Comparison of ENCODE assay signal across 8 mouse cellular contexts in the genomic region with DNA sequence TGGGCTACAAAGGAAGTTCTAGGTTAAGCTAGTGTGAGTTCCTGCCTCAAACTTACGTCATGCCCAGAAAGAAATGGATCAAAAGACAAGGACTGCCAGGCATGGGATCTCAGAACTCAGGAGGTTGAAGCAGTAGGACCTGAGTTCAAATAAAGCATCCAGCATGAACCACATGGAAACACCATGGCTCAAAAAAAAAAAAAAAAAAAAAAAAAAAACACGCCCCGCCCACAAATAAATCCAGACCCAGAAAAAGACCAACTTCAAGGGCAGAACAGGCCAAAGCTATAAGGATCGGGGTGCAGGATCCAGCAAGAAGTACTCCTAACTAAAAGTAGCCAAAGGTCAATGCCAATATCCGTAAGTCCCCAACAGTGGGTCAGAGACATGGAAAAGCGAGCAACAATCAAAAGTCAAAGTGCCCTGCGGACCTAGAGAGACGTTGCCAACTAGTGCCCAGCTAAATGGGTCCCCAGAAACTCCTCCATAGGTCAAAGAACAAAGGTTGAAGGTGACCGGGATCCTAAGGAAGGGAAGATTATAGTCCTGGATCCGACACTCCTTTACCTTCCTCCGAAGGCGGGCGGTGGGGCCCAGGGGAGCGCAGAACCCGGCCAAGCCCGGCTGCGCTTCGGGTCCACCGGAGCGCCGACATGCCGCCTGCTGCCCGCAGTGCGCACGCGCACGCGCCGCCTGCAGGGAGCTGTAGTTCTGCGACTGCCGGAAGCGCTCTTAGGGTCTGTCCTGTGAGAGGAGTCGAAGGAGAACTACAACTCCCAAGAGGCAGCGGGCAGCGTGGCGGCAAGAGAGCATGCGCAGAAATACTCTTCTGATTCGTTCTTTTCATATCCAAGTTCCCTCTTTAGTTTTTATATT. TPM values are rescaled to one million over a fixed set of nuclear protein-coding genes. Genes with fewer than 3 reads are reported as not detected.
DNase-seq lines count a peak whose midpoint lies in the region; ATAC-seq and TF ChIP-seq lines count a peak whose summit lies in the region.

A gene (minus strand): TSS at position 684 of the 876 bp plus-strand sequence.

- H3K36me3 ChIP-seq in embryonic facial prominence, embryonic 13.5 days, result peaks cover 35% of the 10 kb centered on the region
- peaks cover 2% of the 10 kb centered on the region; the same call in 1 of the 2 replicates for H3K36me3 ChIP-seq in kidney, adult 2 months (ENCODE audit: control insufficient read depth, insufficient read depth, low read length)
- peaks cover 34% of the 10 kb centered on the region for H3K36me3 ChIP-seq in limb, embryonic 12.5 days
- H3K36me3 ChIP-seq in midbrain, embryonic 15.5 days (replicated peaks), result peaks cover 20% of the 10 kb centered on the region
- peaks cover 13% of the 10 kb centered on the region for H3K36me3 ChIP-seq in spleen, adult 2 months (ENCODE audit: control insufficient read depth, insufficient read depth, low read length)

- H3K9ac ChIP-seq in embryonic facial prominence, embryonic 13.5 days, result peak within 1 kb of the TSS; percentile 79
- H3K9ac ChIP-seq in limb, embryonic 12.5 days (replicated peaks), result peak within 1 kb of the TSS; percentile 56
- peak within 1 kb of the TSS; percentile 64 for H3K9ac ChIP-seq in midbrain, embryonic 15.5 days

- peak within 1 kb of the TSS; percentile 64 for H3K4me2 ChIP-seq in embryonic facial prominence, embryonic 13.5 days
- peak within 1 kb of the TSS; percentile 58 for H3K4me2 ChIP-seq in limb, embryonic 12.5 days
- peak within 1 kb of the TSS; percentile 83 for H3K4me2 ChIP-seq in midbrain, embryonic 15.5 days

- H3K4me3 ChIP-seq in embryonic facial prominence, embryonic 13.5 days, result peak within 1 kb of the TSS; percentile 72
- H3K4me3 ChIP-seq in kidney, adult 2 months (ENCODE audit: insufficient read depth, low read depth, low read length), result peak within 1 kb of the TSS; percentile 68
- H3K4me3 ChIP-seq in limb, embryonic 12.5 days (replicated peaks), result peak within 1 kb of the TSS; percentile 56
- peak within 1 kb of the TSS; percentile 67 for H3K4me3 ChIP-seq in midbrain, embryonic 15.5 days
- H3K4me3 ChIP-seq in spleen, adult 2 months (ENCODE audit: extremely low read depth, insufficient read depth, insufficient read length), result peak within 1 kb of the TSS; percentile 74

- DNase-seq in 3134 (ENCODE audit: extremely low read depth, insufficient read length, low spot score), result peak; percentile 97
- DNase-seq in adrenal gland, postnatal 36 days, result peak; percentile 95 to 96
- DNase-seq in heart, adult 18-20 months, result peak; percentile 97 to 98
- DNase-seq in kidney, adult 2 months, result peak; percentile 99
- DNase-seq in spleen, adult 2 months (ENCODE audit: low read depth in 1 of 2, low spot score in 2 of 2), result peak; percentile 94

- peaks cover 5% of the 10 kb centered on the region; the same call in 1 of the 2 replicates for H3K9me3 ChIP-seq in embryonic facial prominence, embryonic 13.5 days
- 0 out of 2 replicates have a peak, but pooled peaks cover 1% of the 10 kb centered on the region for H3K9me3 ChIP-seq in limb, embryonic 12.5 days
- no peaks in the 10 kb centered on the region for H3K9me3 ChIP-seq in midbrain, embryonic 15.5 days

- no peak for TF ChIP-seq POLR2A in kidney, adult 2 months (IDR thresholded peaks at IDR 0.05; ENCODE audit: low read depth, low read length)
- no peak for TF ChIP-seq POLR2A in spleen, adult 2 months (IDR thresholded peaks at IDR 0.05; ENCODE audit: low read depth, low read length)

- peaks cover 13% of the 10 kb centered on the region for H3K4me1 ChIP-seq in embryonic facial prominence, embryonic 13.5 days
- peaks cover 10% of the 10 kb centered on the region; the same call in 1 of the 2 replicates for H3K4me1 ChIP-seq in kidney, adult 2 months (ENCODE audit: control insufficient read depth, insufficient read depth, low read length)
- peaks cover 6% of the 10 kb centered on the region for H3K4me1 ChIP-seq in limb, embryonic 12.5 days (replicated peaks)
- peaks cover 17% of the 10 kb centered on the region for H3K4me1 ChIP-seq in midbrain, embryonic 15.5 days
- peaks cover 3% of the 10 kb centered on the region for H3K4me1 ChIP-seq in spleen, adult 2 months (ENCODE audit: control insufficient read depth, insufficient read depth, insufficient read length)

- TF ChIP-seq CTCF in kidney, adult 2 months (conservative IDR thresholded peaks at IDR 0.05; ENCODE audit: insufficient read depth, insufficient read length, low read depth, low read length), result peak; percentile 44; the same call in 1 of the 2 replicates
- TF ChIP-seq CTCF in spleen, adult 2 months (IDR thresholded peaks at IDR 0.05; ENCODE audit: extremely low read depth, insufficient read depth, insufficient read length, insufficient replicate concordance), result no peak

- no peaks in the 10 kb centered on the region for H3K27me3 ChIP-seq in embryonic facial prominence, embryonic 13.5 days
- no peaks in the 10 kb centered on the region for H3K27me3 ChIP-seq in kidney, adult 2 months (replicated peaks; ENCODE audit: control insufficient read depth, insufficient read depth, low read length)
- no peaks in the 10 kb centered on the region for H3K27me3 ChIP-seq in limb, embryonic 12.5 days
- H3K27me3 ChIP-seq in midbrain, embryonic 15.5 days (replicated peaks), result no peaks in the 10 kb centered on the region
- H3K27me3 ChIP-seq in spleen, adult 2 months (ENCODE audit: control insufficient read depth, insufficient read depth, low read length), result no peaks in the 10 kb centered on the region

- peak; percentile 90 for ATAC-seq in embryonic facial prominence, embryonic 13.5 days (ENCODE audit: insufficient number of reproducible peaks, insufficient read depth, low FRiP score, low TSS enrichment, low read depth)
- ATAC-seq in limb, embryonic 12.5 days (ENCODE audit: insufficient number of reproducible peaks, insufficient read depth, low FRiP score, low TSS enrichment, low read depth), result peak; percentile 92
- ATAC-seq in midbrain, embryonic 15.5 days (replicated peaks), result peak; percentile 95

- H3K27ac ChIP-seq in embryonic facial prominence, embryonic 13.5 days, result no peak within 1 kb of the TSS
- H3K27ac ChIP-seq in kidney, adult 2 months (ENCODE audit: insufficient read depth, low read depth, low read length), result peak within 1 kb of the TSS; percentile 50
- no peak within 1 kb of the TSS for H3K27ac ChIP-seq in limb, embryonic 12.5 days
- peak within 1 kb of the TSS; percentile 53; the same call in 1 of the 2 replicates for H3K27ac ChIP-seq in midbrain, embryonic 15.5 days
- peak within 1 kb of the TSS; percentile 20; the same call in 1 of the 2 replicates for H3K27ac ChIP-seq in spleen, adult 2 months (ENCODE audit: insufficient read depth, low read length)

- WGBS in embryonic facial prominence, embryonic 13.5 days, result 3% methylated on average over 38 of the region's 38 CpGs
- 2% methylated on average over 38 of the region's 38 CpGs for WGBS in kidney, adult 2 months
- WGBS in limb, embryonic 12.5 days, result 3% methylated on average over 38 of the region's 38 CpGs
- whole genome bisulfite sequencing in midbrain, embryonic 15.5 days, result 3% methylated on average over 38 of the region's 38 CpGs
- WGBS in spleen, adult 2 months, result 3% methylated on average over 38 of the region's 38 CpGs

RNA-seq across cellular contexts. Expression of the gene that starts here (rescaled TPM):
- 10 to 100 TPM; 51.1 to 58.0 TPM for total RNA-seq in adrenal gland, postnatal 36 days (2021)
- 42.8 and 50.9 TPM in 2 replicates for polyA plus RNA-seq in embryonic facial prominence, embryonic 13.5 days (2015; fragmentation: Nextera tagmentation; extraction: Ambion mirVana)
- total RNA-seq in heart, adult 18-20 months (2021), result 10 to 100 TPM; 46.3 to 49.5 TPM
- polyA plus RNA-seq in kidney, adult 2 months (2012; rRNA removed), result 66.3 and 77.9 TPM in 2 replicates
- polyA plus RNA-seq in limb, embryonic 12.5 days (2016; fragmentation: Nextera tagmentation; extraction: Ambion mirVana), result 54.0 and 54.1 TPM in 2 replicates
- polyA plus RNA-seq in midbrain, embryonic 15.5 days (2015; fragmentation: Nextera tagmentation; extraction: Ambion mirVana), result 48.3 and 50.6 TPM in 2 replicates
- 60.5 and 62.5 TPM in 2 replicates for polyA plus RNA-seq in spleen, adult 2 months (2012; rRNA removed)

Comparison
In these comparisons a context has a peak if more than half of its experiments do, and no peak if none do; other contexts are left out.
1. H3K27ac ChIP-seq: peak in kidney, adult 2 months (single experiment), midbrain, embryonic 15.5 days (single experiment) and spleen, adult 2 months (single experiment); none in embryonic facial prominence, embryonic 13.5 days (single experiment) and limb, embryonic 12.5 days (single experiment).
2. Peak in every context shown above with its lines, with median percentiles within 50 percentile points of each other: DNase-seq, ATAC-seq, H3K4me2 ChIP-seq, H3K4me3 ChIP-seq and H3K9ac ChIP-seq.